Mouse (Mus musculus): ENCODE measurements around the gene Cacng7. TPM values are rescaled to one million over a fixed set of nuclear protein-coding genes. Genes with fewer than 3 reads are reported as not detected.

Cacng7 gene
- total RNA-seq, 2 experiments from 2014 or later: 149 to 171 TPM

- intact Hi-C loops (cut with DNase I): no loop called here
- DNase-seq (ENCODE audit: low spot score in 2 of 2): no peak
Observed at GRCm38 (mm10) chr7:3333542-3333941, 787 bp downstream of the Cacng7 start.

GRCm38 (mm10) chr7:3336412-3336811, 3.7 kb downstream of the Cacng7 start:
- intact Hi-C loops (cut with DNase I): no loop called here
- no peak for DNase-seq (ENCODE audit: low spot score in 2 of 2)

GRCm38 (mm10) chr7:3338286-3338935, 5.7 kb downstream of the Cacng7 start:
- intact Hi-C loops (cut with DNase I): no loop called here
- DNase-seq (ENCODE audit: low spot score in 2 of 2): no peak

DNA sequence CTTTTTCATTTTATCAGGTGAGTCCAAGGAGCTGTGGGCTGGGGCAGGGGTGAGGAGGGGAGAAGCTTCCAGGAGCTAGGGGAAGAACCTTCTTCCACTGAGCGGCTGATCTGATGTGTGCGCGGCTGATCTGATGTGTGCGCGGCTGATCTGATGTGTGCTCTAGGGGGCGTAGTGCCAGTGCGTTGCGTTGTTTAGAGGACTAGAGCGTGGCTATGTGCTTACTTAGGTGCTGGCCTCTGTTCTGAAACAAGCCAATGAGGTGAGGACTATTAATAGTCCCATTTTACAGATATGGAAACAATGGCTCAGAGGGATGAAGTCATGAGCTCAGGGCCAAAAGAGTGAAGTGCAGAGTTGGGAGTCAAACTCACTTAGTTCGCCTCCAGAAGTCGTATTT, 6.3 kb downstream of the Cacng7 start:
- intact Hi-C loops (cut with DNase I): no loop called here
- DNase-seq (ENCODE audit: low spot score in 2 of 2): no peak

- no peak for DNase-seq (ENCODE audit: low spot score in 2 of 2)
- intact Hi-C loops (cut with DNase I): no loop called here
Observed at GRCm38 (mm10) chr7:3343861-3344260, 11.1 kb downstream of the Cacng7 start.

DNA sequence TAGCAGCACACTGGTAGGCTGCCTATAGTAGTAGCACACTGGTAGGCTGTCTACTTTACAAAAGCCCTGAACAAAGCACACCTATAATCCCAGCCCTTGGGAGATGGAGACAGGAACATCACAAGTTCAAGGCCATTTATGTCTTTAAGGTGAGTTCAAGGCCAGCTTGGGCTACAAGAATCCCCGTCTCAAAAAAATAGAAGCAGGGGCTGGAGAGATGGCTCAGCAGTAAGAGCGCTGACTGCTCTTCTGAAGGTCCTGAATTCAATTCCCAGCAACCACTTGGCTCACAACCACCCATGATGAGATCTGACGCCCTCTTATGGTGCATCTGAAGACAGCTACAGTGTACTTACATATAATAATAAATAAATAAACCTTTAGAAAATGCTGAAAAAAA, 12.5 kb downstream of the Cacng7 start:
- DNase-seq (ENCODE audit: low spot score in 2 of 2): no peak
- intact Hi-C loops (cut with DNase I): no loop called here

DNA sequence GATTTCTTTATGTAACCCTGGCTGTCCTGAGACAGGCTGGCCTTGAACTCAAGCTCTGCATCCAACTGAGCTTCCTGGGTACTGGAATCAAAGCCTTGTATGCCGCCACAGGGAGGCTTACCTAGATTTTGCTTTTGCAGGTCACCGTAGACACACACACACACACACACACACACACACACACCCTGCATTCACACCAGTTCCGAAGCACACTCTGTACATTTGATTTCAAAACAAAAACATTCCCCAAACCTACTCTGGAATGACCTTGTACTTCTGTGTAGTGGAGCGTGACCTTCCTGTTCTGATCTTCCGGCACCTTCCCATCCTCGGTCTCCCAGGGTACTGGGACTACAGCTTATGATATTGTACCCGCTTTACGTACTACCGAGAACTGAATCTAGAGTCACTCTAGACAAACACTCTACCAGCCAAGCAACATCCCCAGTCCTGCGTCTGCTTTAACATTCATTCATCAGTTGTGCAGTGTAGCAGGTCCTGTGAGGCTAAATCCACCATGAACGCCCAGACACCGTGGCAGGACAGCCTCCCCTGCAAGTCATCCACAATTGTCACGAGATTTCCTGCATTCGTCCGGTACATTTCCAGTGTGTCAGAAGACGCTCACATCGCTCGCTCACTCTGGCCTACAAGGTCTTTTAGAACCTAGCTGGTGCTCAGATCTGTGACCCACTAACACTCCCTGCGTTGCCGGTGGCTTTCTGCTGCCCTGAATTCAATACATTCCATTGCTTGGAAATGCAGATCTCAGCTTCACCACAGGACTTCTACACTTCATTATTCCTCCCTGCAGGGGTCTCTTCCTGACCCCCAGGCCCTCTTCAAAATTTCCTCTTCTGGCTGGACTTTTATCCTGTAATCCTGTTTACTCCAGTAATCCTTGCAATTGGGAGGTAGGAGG, 14.9 kb downstream of the Cacng7 start:
- no peak for DNase-seq (ENCODE audit: low spot score in 2 of 2)
- intact Hi-C loops (cut with DNase I): no loop called here

- intact Hi-C loops (cut with DNase I): no loop called here
- no peak for DNase-seq (ENCODE audit: low spot score in 2 of 2)
Observed at GRCm38 (mm10) chr7:3348326-3348725, 15.6 kb downstream of the Cacng7 start.

GRCm38 (mm10) chr7:3349775-3350174, 17.0 kb downstream of the Cacng7 start:
- DNase-seq (ENCODE audit: low spot score in 2 of 2): no peak
- intact Hi-C loops (cut with DNase I): no loop called here

DNA sequence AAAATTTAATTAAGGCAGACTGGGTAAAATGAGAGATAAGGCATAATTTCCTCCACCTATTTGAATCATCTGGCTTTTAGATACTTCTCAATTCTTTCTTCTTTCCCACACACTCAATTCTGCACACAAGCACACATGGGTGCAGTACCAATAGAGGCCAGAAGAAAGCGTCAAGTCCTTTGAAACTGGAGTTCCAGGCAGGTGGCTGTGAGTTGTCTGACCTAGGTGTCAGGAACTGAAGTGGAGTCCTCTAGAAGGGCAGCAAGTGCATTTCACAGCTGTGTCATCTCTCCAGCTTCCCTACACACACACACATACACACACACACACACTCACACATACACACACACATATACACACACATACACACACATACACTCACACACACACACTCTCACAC, 18.8 kb downstream of the Cacng7 start:
- intact Hi-C loops (cut with DNase I): no loop called here
- DNase-seq (ENCODE audit: low spot score in 2 of 2): no peak

DNA sequence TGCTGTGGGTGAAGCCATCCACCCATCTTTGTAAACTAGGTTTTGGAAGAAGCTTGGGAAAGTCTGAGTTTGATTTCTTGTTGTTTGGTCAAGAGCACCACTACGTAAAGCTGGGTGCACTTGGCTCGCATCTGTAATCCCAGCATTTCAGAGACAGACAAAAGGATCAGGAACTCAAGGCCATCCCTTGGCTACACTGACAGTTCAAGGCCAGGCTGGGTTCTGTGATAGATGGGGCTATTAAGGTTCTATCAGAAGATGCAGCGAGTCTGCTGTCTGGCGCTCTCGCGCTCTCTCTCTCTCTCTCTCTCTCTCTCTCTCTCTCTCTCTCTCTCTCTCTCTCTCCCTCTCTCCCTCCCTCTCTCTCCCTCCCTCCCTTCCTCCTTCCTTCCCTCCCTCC, 22.1 kb downstream of the Cacng7 start:
- intact Hi-C loops (cut with DNase I): no loop called here
- no peak for DNase-seq (ENCODE audit: low spot score in 2 of 2)

- intact Hi-C loops (cut with DNase I): no loop called here
- no peak for DNase-seq (ENCODE audit: low spot score in 2 of 2)
Observed at GRCm38 (mm10) chr7:3360678-3361077, 27.9 kb downstream of the Cacng7 start.

DNA sequence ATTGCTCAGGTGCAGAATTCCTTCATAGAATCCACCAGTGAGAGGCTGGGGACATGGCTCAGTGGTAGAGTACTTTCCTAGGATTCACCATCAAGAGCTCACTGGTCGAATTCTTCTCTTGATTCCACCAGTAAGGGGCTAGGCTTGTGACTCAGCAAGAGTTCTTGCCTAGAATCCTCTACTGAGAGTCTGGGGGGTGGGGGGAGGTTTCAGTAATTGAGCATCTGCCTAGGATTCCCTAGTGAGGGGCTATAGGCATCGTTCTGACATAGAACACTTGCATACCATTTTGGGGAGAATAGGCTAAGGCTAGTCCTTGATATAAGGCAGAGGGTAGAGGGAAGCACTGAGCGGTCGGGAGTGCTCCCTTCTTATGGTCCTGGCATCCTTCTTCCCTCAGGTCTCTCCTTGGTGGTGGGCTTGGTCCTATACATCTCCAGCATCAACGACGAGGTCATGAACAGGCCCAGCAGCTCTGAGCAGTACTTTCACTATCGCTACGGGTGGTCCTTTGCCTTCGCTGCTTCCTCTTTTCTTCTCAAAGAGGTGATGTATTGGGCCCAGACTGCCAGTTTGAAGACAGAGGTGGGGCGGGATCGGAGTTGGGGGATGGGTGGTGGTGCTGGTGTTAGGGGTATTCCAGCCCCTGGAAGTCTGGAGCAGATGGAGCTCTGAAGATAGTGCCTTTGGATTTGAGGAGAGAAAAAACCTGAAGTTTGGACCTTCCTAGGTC, 33.0 kb downstream of the Cacng7 start:
- intact Hi-C loops (cut with DNase I): no loop called here
- no peak for DNase-seq (ENCODE audit: low spot score in 2 of 2)

DNA sequence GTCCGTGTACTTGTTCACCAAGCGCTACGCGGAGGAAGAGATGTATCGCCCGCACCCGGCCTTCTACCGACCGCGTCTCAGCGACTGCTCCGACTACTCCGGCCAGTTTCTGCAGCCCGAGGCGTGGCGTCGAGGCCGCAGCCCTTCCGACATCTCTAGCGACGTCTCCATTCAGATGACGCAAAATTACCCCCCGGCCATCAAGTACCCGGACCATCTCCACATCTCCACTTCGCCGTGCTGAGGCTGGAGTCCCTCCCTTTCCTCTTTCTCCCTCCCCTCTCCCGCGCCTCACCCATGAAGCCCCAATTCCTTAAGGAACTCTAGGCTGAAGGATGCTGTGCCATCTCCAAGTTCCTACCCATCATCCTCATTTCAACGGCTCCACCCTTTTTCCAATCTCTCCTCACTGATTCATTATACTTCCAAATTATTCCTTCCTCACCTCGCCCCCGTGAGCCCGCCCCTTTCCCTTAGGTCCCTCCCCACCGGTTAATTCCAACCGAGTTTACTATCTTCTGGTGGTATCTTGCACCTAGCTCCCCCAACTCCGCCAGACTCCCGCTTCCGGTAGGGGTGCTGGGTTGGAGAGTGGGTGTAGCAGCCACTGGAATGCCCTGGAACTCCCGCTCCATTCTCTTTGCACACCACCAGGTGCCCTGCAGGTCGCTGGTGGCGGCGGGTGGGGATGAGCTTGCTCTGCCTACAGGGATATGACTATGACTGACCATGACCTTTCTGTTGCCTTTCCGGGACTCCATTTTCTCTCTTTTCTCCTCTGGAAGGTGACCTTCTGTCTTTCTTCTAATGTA, 34.2 kb downstream of the Cacng7 start:
- intact Hi-C loops (cut with DNase I): no loop called here
- DNase-seq (ENCODE audit: low spot score in 2 of 2): no peak

DNA sequence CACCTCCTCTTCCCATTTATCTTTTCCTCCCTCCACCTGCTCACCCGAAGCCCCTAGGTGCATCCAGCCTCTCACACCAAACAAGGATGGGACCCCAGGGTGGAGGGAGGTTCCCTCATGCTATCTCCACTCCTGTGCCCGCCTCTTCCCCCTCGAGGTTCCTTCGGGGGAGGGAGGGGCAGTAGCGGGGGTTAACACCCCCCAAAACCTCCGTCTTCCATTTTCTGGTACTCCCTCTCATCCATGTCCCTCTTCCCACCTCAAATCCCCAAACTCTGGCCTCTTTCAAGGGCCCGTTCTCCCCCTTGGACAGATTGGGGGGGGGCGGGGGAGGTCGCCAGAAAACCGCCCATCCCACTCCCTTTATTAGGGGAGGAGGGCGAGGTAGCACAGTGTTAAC, 34.8 kb downstream of the Cacng7 start:
- intact Hi-C loops (cut with DNase I): no loop called here
- DNase-seq (ENCODE audit: low spot score in 2 of 2): no peak

DNA sequence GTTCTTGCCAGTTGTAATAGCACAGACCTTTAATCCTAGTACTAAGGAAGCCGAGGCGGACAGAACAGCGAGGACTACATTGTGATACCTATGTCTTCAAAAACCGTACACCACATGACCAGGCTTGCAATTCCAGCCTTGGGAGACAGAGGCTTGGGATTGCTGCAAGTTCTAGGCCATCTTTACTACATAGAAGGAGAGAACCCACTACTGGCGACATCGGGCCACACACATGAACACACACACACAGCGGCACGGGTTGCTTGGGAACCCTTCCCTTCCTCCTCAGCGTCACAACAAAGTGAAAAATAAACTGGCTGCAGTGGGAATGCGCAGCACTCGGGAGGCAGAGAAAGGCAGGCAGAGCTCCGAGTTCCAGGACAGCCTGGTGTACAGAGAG, 35.6 kb downstream of the Cacng7 start:
- peak in 1 of 2 experiments; percentile 61 for DNase-seq (ENCODE audit: low spot score in 2 of 2)
- intact Hi-C loops (cut with DNase I): no loop called here

GRCm38 (mm10) chr7:3369189-3369588, 36.4 kb downstream of the Cacng7 start:
- DNase-seq (ENCODE audit: low spot score in 2 of 2): no peak
- intact Hi-C loops (cut with DNase I): no loop called here

- intact Hi-C loops (cut with DNase I): no loop called here
- no peak for DNase-seq (ENCODE audit: low spot score in 2 of 2)
Observed at GRCm38 (mm10) chr7:3370407-3370806, 37.7 kb downstream of the Cacng7 start.

DNA sequence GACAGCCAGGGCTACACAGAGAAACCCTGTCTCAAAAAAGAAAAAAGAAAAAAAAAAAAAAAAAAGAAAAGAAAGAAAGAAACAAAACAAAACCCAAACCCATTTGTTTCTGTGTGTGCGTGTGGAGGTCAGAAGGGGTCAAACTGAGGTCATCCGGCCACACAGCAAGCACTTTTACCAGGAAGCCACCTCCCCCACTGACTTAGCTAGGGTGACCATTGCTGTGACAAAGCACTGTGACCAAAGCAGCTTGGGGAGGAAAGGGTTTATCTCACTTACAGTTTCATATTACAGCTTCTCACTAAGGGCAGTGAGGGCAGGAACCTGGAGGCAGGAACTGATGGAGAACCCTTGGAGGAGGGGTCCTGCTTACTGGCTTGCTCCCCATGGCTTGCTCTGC, 39.6 kb downstream of the Cacng7 start:
- intact Hi-C loops (cut with DNase I): no loop called here
- no peak for DNase-seq (ENCODE audit: low spot score in 2 of 2)

DNA sequence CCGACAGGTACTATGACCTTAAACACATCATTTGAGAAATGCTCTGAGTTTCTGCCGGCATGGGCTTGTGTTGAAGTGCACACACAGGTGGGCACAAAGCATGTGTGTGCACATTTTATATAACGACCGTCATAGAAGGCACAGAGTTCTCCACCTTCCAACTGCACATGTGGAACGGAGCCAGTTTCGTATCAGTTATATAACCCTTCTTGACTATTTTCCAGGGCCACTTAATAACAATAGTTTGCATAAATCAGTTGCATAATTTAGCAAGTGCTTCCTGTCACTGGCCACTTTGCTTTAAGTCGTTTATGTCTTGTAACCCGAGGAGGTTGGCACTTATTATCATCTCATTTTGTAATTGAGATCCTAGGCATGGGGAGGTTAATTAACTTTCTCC, 41.0 kb downstream of the Cacng7 start:
- no peak for DNase-seq (ENCODE audit: low spot score in 2 of 2)
- intact Hi-C loops (cut with DNase I): no loop called here

Measured in left cerebral cortex, postnatal 14 days (tissue).